Mouse (Mus musculus) limb, embryonic 14.5 days (tissue): ENCODE data around the gene Fgfr2. TPM values are rescaled to one million over a fixed set of nuclear protein-coding genes. Genes with fewer than 3 reads are reported as not detected.

Source experiments
- ATAC-seq: fragments of 200-750 bp; cut with Nextera tagmentation; 2 replicates; pipeline ENCODE4 v1.8.0; 2017; ENCODE audit warnings: low read depth, moderate number of reproducible peaks, moderate TSS enrichment; ENCODE audit not compliant: low FRiP score
- DNase-seq: peaks from one replicate; pipeline ENCODE4 v3.0.0-alpha.2; 2015; ENCODE audit warnings: low spot score
- H3K27ac ChIP-seq: fragments of 300-500 bp; sonication (generic); replicated peaks from 2 replicates; pipeline ENCODE4 v1.5.1; 2014; ENCODE audit warnings: low read depth, mild to moderate bottlenecking, low read length, moderate library complexity, mixed read lengths
- H3K27me3 ChIP-seq: fragments of 300-500 bp; sonication (generic); 2 replicates; pipeline ENCODE4 v1.6.1; 2014; ENCODE audit warnings: low read length, mixed read lengths; ENCODE audit not compliant: control insufficient read depth, insufficient read depth
- H3K36me3 ChIP-seq: fragments of 300-500 bp; sonication (generic); 2 replicates; pipeline ENCODE4 v1.6.1; 2014; ENCODE audit warnings: mild to moderate bottlenecking, low read length, moderate library complexity, mixed read lengths; ENCODE audit not compliant: control insufficient read depth, insufficient read depth
- H3K4me1 ChIP-seq: fragments of 300-500 bp; sonication (generic); 2 replicates; pipeline ENCODE4 v1.6.1; 2014; ENCODE audit warnings: antibody characterized with exemption, low read length, mixed read lengths; ENCODE audit not compliant: control insufficient read depth, insufficient read depth
- H3K4me2 ChIP-seq: fragments of 300-500 bp; sonication (generic); replicated peaks from 2 replicates; pipeline ENCODE4 v1.6.1; 2014; ENCODE audit warnings: low read depth, mild to moderate bottlenecking, low read length, moderate library complexity; ENCODE audit not compliant: severe bottlenecking
- H3K4me3 ChIP-seq: fragments of 300-500 bp; sonication (generic); replicated peaks from 2 replicates; pipeline ENCODE4 v1.5.1; 2014; ENCODE audit warnings: low read length
- H3K9ac ChIP-seq: fragments of 300-500 bp; sonication (generic); 2 replicates; pipeline ENCODE4 v1.6.1; 2014; ENCODE audit warnings: mild to moderate bottlenecking, low read depth, low read length, moderate library complexity; ENCODE audit not compliant: severe bottlenecking
- H3K9me3 ChIP-seq: fragments of 300-500 bp; sonication (generic); 2 replicates; pipeline ENCODE4 v1.6.1; 2016; ENCODE audit warnings: low read length; ENCODE audit not compliant: control insufficient read depth
- POLR2A ChIP-seq: fragments of 200-500 bp; IDR thresholded peaks from 2 replicates; pipeline ENCODE4 v1.8.0; 2012; ENCODE audit warnings: inconsistent platforms, mild to moderate bottlenecking, moderate library complexity, borderline replicate concordance; ENCODE audit not compliant: insufficient read depth, insufficient read length; ENCODE audit errors: extremely low read depth
- WGBS: fragments of 180-500 bp; shearing (Covaris S2); extraction: QIAGEN DNeasy Blood & Tissue Kit; methylation state at CpG from one replicate; pipeline ENCODE4 v1.1.7; 2014; 5-methylcytosine and 5-hydroxymethylcytosine counted together
- polyA plus RNA-seq, 2 experiments: library from polyadenylated mRNA; depleted of rRNA in 1 of 2; stranded (reverse) in 1 of 2; unstranded in 1 of 2; fragments of >200 nt; fragmentation: Nextera tagmentation in 1 of 2; extraction: Ambion mirVana in 1 of 2; gene quantifications; 2 replicates each; pipeline versions ENCODE4 v1.2.1 to v1.2.3; 2012 to 2014

The Fgfr2 gene
- polyA plus RNA-seq, 2 experiments, result 131 to 133 TPM

DNA sequence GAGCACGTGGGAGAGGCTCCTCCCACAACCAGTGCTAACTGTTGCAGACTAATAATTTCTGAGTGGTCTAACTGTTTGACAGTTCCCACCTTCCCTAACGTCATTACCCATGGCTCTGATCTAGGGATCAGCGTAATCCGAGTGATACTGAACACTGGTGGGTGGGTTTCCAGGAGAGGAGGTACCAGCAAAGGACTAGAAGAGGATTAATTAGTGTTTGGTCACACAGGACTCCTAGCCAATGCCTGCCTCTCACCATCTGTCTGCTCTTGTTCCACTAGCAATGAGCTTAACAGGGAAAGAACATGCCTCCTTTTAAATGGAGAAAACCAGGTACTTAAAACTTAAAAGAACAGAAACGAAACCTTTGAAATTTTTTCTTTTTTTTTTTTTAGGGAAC is 364.3 kb downstream of the Fgfr2 start:
- 80% methylated on average over 5 of the region's 5 CpGs for WGBS
- TF ChIP-seq POLR2A, result no peak
- no peak overlapping the region for H3K4me2 ChIP-seq
- H3K9me3 ChIP-seq, result no peaks in the 10 kb centered on the region
- peaks cover 21% of the 10 kb centered on the region for H3K4me1 ChIP-seq
- peaks cover 30% of the 10 kb centered on the region for H3K36me3 ChIP-seq
- no peak overlapping the region for H3K9ac ChIP-seq
- ATAC-seq (no peak), DNase-seq (no peak)
- H3K27me3 ChIP-seq, result no peaks in the 10 kb centered on the region
- H3K27ac ChIP-seq, result no peak overlapping the region
- H3K4me3 ChIP-seq, result no peak overlapping the region

DNA sequence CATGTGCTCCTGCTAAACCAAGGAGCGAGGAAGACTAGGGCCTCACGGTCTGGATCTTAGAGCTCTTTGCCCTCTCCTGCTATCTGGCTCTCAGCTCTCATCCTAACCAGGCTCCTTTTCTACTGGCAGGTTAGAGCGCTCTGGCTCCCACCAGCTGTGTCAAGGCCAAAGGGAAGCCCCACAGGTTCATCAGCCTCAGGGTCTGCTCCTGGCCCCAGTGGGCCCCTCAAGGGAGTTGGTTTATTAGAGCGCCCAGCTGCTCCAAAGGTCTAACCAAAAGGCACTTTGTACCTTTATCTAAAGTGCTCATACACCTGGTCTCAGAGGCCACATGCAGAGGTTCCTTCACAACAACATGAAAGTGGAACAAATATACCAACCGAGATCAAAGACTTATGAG is 366.8 kb downstream of the Fgfr2 start:
- Histone ChIP-seq H3K4me2 (no peak overlapping the region), H3K9ac (no peak overlapping the region), H3K4me1 (peaks cover 28% of the 10 kb centered on the region), H3K9me3 (no peaks in the 10 kb centered on the region), H3K4me3 (no peak overlapping the region), H3K27me3 (no peaks in the 10 kb centered on the region), H3K27ac (no peak overlapping the region), H3K36me3 (peaks cover 21% of the 10 kb centered on the region)
- ATAC-seq (no peak), DNase-seq (no peak)
- no peak for TF ChIP-seq POLR2A
- 84% methylated on average over 5 of the region's 5 CpGs for WGBS

DNA sequence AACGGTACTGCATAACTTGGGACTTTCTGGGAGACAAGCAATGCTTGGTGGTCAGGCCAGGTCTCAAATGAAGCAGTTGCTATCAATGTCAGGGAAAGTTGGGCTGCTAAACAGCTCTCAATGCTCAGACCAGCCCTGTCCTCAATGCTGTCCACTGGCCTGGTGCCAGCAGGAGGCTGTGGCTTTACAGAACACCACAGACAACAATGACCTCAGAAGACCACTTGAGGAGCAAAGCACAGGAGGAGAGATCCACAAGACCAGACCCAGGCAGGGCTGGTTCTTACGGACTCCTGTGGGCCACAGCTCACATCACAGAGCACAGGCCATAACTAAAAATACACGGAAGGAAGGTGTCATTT is 368.8 kb downstream of the Fgfr2 start:
- H3K27ac ChIP-seq, result peak overlapping the region; percentile 83
- H3K4me1 ChIP-seq, result peaks cover 28% of the 10 kb centered on the region
- ATAC-seq (no peak), DNase-seq (peak; percentile 26)
- H3K9me3 ChIP-seq, result no peaks in the 10 kb centered on the region
- 46% methylated on average over 3 of the region's 3 CpGs for WGBS
- H3K27me3 ChIP-seq, result no peaks in the 10 kb centered on the region
- no peak overlapping the region for H3K9ac ChIP-seq
- H3K36me3 ChIP-seq, result peaks cover 23% of the 10 kb centered on the region
- no peak for TF ChIP-seq POLR2A
- no peak overlapping the region for H3K4me2 ChIP-seq
- no peak overlapping the region for H3K4me3 ChIP-seq

- DNase-seq, result peak; percentile 54
- TF ChIP-seq POLR2A, result no peak
- Histone ChIP-seq H3K4me3 (no peak overlapping the region), H3K9me3 (no peaks in the 10 kb centered on the region), H3K4me2 (no peak overlapping the region), H3K4me1 (peaks cover 28% of the 10 kb centered on the region), H3K27ac (peak overlapping the region; percentile 83), H3K27me3 (no peaks in the 10 kb centered on the region), H3K36me3 (peaks cover 17% of the 10 kb centered on the region), H3K9ac (no peak overlapping the region)
- ATAC-seq, result peak; percentile 70
- 31% methylated on average over 4 of the region's 4 CpGs for WGBS
Measured at GRCm38 (mm10) chr7:132753518-132754388, 369.4 kb downstream of the Fgfr2 start.

GRCm38 (mm10) chr7:132751716-132752115 is 371.4 kb downstream of the Fgfr2 start:
- Histone ChIP-seq H3K4me3 (no peak overlapping the region), H3K9me3 (no peaks in the 10 kb centered on the region), H3K27me3 (no peaks in the 10 kb centered on the region), H3K27ac (no peak overlapping the region), H3K9ac (no peak overlapping the region), H3K36me3 (peaks cover 7% of the 10 kb centered on the region; the same call in 1 of the 2 replicates), H3K4me2 (no peak overlapping the region), H3K4me1 (peaks cover 27% of the 10 kb centered on the region)
- WGBS, result 97% methylated on average over 2 of the region's 2 CpGs
- TF ChIP-seq POLR2A, result no peak
- no peak for ATAC-seq
- DNase-seq, result no peak

DNA sequence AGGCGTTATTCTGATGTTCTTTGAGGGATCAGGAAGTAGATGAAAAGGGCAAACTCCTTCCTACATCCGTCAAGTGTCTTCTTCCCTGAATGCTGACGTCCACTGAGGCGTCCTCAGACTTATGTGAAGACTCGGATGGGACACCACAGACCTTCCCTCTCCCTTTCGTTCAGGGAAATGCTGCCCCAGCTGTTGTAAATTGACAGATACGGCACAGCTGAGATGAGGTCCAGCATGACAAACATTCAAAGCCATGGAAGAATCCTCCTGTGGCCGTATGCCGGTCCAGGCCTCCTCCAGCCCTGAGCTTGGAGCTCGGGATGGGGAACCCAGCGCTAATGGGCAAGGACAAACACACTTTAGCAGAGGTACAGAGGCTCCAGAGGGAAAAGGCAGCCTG is 373.6 kb downstream of the Fgfr2 start:
- no peak overlapping the region for H3K4me3 ChIP-seq
- no peak overlapping the region for H3K9ac ChIP-seq
- no peak overlapping the region for H3K4me2 ChIP-seq
- H3K4me1 ChIP-seq, result peaks cover 14% of the 10 kb centered on the region
- ATAC-seq, result no peak
- DNase-seq, result no peak
- no peak for TF ChIP-seq POLR2A
- 91% methylated on average over 11 of the region's 11 CpGs for WGBS
- H3K9me3 ChIP-seq, result no peaks in the 10 kb centered on the region
- no peaks in the 10 kb centered on the region for H3K27me3 ChIP-seq
- H3K36me3 ChIP-seq, result peaks cover 7% of the 10 kb centered on the region; the same call in 1 of the 2 replicates
- no peak overlapping the region for H3K27ac ChIP-seq
